ENCODE assay signal across 8 mouse cellular contexts in the genomic region with DNA sequence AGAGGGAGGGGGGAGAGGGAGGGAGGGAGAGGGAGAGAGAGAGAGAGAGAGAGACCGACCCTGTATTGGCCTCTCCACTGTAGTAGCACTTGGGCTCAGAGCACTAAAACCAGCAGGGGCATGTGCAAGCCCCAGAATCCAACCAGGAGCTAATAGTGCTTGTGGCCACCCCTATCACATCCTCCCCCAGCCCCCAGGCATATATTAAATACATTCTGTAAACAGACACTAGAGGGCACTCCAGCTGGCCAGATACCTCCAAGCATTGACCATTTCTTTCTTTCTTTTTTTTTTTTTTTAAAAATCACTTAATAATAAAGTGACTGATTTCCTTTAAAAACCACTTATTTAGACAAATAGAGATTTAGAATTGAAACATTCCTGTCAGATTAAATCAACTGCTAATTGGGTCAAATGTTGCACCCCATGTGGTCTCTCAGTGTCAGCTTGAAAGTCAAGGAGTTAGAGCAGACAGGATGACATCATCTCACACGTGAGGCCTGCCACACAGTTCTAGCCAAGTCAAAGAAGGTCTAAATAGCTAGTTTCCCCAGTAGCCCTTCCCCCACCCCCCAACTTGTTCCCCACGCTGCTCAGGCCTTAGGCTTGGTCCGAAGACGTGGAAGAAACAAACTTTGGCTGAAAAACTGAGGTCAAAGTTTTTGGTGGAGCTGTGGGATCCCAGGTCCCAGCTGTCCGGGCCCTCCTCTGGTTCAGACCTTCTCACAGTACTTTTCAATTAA.
DNase-seq lines count a peak whose midpoint lies in the region; ATAC-seq and TF ChIP-seq lines count a peak whose summit lies in the region.

No protein-coding gene starts in this region.

- H3K4me3 ChIP-seq in left cerebral cortex, adult 2 months, result no peak overlapping the region
- no peak overlapping the region for H3K4me3 ChIP-seq in bone marrow macrophage, adult 2 months (ENCODE audit: insufficient read depth, low read length)
- H3K4me3 ChIP-seq in lung, embryonic 15.5 days, result no peak overlapping the region

- WGBS in lung, embryonic 15.5 days, result 16% methylated on average over 6 of the region's 6 CpGs

- no peaks in the 10 kb centered on the region for H3K27me3 ChIP-seq in lung, embryonic 15.5 days

- intact Hi-C loops in left cerebral cortex, adult 2 months (cut with DNase I), result loop anchor here (2.0 kb wide), 1 partner anchor 345 kb away; the partner anchor contains the start of gene Hoxa7

- H3K9me3 ChIP-seq in lung, embryonic 15.5 days, result no peaks in the 10 kb centered on the region

- no peak overlapping the region for H3K4me2 ChIP-seq in lung, embryonic 15.5 days

- TF ChIP-seq POLR2A in bone marrow macrophage, adult 2 months (IDR thresholded peaks at IDR 0.05; ENCODE audit: borderline replicate concordance, low read depth, low read length), result no peak

- no peak for DNase-seq in left cerebral cortex, adult 2 months (ENCODE audit: extremely low spot score in 1 of 2, low spot score in 2 of 2)
- no peak for DNase-seq in left cerebral cortex, adult 18-20 months (ENCODE audit: low spot score in 2 of 2)
- DNase-seq in induced T-regulatory cell, adult 2 months (ENCODE audit: low read depth), result peak; percentile 23
- no peak for DNase-seq in B cell, adult 2 months
- no peak for DNase-seq in spleen, postnatal 4 days (ENCODE audit: low spot score in 2 of 2)
- DNase-seq in ovary, postnatal 14 days (ENCODE audit: low spot score), result no peak

- peak; percentile 62 for TF ChIP-seq CTCF in left cerebral cortex, adult 2 months (IDR thresholded peaks at IDR 0.05)
- TF ChIP-seq CTCF in bone marrow macrophage, adult 2 months (IDR thresholded peaks at IDR 0.05; ENCODE audit: low read depth, low read length), result peak; percentile 71

- H3K27ac ChIP-seq in left cerebral cortex, adult 2 months, result no peak overlapping the region
- peak overlapping the region; percentile 38; the same call in 1 of the 2 replicates for H3K27ac ChIP-seq in bone marrow macrophage, adult 2 months (ENCODE audit: insufficient read depth, low read depth, low read length)
- peak overlapping the region; percentile 86 for H3K27ac ChIP-seq in lung, embryonic 15.5 days

- no peaks in the 10 kb centered on the region for H3K36me3 ChIP-seq in lung, embryonic 15.5 days

- peaks cover 36% of the 10 kb centered on the region for H3K4me1 ChIP-seq in bone marrow macrophage, adult 2 months (ENCODE audit: control insufficient read depth, insufficient read depth, low read length)
- peaks cover 63% of the 10 kb centered on the region for H3K4me1 ChIP-seq in lung, embryonic 15.5 days

- H3K9ac ChIP-seq in lung, embryonic 15.5 days, result no peak overlapping the region

- ATAC-seq in lung, embryonic 15.5 days (ENCODE audit: borderline replicate concordance, extremely low read depth, low FRiP score, low TSS enrichment), result peak; percentile 89
